Mouse (Mus musculus) B cell, adult 2 months (primary cell): ENCODE results near the gene Ypel4.
A peak's percentile ranks its signal among the peaks of the same experiment; 100 is the strongest.

Experiments used
- DNase-seq, 2 experiments: peaks; one replicate each; pipeline ENCODE4 v3.0.0; 2022

Gene Ypel4

DNA sequence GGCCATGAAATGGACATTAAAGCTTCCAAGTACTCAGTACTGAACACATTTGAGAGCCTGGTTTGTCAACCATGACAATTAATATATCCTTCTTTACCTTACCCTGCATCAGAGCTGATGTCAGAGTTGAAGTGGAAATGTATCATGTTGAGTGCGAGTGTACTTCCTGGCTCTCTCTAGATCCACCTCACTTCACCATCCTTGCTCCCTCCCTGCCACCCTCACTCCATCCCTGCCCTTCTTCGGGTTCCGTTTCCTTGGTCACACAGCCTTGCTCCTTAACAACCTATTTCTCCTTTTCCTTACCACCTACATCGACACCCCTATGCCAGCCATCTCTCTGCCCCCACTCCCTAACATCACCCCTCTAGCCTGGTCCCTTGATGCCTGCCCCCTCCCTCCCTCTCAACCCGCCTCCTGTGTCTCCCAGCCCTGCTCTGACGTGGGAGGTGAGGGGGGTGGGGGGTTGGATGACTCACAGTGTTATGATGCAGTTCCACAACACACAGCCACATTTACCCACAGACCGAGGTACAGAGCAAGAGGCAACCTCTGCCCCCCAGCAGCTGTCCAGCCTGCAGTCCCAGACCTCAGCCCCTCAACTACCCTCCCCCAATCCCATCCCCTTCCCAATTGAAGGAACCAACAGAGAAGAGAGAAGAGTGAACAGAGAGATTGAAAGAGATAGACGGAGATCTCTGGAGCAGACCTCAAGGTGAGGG is at the start of gene Ypel4:
TSS of gene Ypel4 (plus strand) at position 480 of the 722 bp plus-strand sequence.
- peak; percentile 63 to 74 for DNase-seq

DNA sequence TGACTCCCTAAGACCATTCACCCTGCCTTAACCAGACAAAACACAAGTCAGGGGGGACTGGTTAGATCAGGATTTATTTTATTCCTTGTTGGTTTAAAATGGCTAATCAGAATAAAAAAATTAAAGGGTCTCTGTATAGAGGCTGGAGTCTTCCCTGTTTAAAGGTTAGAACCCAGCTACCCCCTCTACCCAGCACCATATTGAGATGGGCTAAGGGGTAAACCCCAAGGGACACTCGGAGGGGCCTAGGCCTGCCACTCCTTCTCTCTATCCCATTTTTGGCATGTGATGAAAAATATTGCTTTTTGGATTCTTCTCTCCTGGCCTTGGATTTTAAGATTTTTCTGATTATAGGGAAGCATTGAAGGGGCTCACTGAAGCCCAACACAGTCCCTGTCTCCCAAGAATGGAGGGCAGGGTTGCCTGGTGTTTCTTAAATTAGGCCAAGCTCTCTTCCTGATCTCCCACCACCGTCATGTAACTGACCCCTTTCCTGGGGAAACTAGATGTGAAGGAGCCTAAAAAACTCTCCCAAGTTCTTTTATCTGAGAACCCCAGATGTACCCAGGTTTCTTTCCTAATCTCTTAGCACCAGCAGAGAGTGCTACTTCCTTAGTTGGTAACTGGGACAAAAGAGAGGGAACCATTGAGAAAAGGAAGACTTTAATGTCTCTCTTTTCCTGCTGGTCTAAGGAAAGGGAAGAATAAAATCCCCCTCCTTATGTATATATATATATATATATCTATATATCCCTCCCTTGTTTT is 45.6 kb upstream of the Ypel4 start:
- DNase-seq, result no peak

DNA sequence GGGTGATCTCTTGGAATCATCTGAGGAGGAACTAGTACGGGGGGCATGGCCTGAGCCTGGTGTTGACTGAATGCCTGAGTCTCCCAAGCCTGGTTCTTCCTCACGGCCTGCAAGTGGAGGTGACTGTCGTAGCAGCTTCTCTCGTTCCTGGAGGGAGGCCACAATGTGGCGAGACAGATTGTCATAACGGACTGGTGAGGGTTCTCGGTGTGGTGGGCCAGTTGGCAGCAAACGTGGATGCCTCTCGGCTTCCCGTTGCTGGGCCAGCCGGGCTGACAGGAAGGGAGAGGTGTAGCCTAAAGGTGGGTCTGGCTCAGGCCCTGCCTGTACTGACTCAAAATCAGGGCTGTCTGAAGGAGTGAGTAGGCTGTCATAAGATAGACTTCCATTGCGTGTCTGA is 43.8 kb upstream of the Ypel4 start:
- no peak for DNase-seq

DNA sequence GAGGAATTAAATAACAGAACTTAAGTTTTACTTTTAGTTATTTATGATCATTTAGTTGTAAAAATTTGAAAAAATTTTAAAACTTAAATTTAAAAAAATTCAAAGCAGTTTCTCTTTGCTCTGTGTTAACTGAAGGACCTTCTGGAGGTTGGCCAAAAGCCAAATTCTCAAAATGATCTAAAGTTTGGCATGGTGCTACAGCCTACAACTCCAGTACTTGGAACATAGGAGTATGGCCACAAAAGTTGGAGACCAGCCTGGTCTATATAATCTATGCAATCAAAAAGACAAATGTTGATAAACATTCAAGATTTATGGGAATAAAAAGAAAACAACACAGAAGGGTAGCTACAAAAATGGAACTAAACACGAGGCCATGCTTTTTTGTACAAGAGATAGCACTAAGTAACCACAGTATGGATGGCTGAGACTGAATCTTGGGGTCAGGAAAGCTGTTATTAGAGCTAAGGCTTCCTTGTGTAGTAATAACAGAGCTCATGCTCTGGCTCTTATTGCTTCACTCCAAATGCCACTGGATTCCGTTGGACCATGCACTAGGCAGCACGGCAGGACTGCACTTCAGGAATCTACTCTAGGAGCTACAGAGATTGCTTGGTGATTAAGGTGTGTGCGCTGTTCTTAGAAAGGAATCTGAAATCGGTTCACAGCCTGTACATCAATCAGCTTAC is 38.7 kb upstream of the Ypel4 start:
- no peak for DNase-seq

DNA sequence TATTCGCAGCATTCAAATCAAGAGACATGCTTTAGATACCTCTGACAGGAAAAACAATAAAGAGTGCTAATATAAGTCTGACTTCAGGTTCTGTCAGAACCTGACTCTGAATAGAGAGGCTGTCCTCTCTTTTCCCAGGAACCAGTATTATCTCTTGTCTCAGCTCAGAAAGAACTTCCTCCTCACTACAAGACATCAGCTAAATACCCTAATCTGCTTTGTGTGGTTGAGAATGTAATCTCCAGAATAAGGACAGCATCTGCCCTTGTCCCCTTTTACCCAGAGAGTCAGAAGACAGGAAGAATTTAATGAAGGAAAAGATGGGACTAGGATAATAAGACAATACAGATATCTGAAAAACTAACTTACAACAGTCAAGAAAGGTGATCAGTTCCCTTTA is 30.4 kb upstream of the Ypel4 start:
- DNase-seq, result no peak

DNA sequence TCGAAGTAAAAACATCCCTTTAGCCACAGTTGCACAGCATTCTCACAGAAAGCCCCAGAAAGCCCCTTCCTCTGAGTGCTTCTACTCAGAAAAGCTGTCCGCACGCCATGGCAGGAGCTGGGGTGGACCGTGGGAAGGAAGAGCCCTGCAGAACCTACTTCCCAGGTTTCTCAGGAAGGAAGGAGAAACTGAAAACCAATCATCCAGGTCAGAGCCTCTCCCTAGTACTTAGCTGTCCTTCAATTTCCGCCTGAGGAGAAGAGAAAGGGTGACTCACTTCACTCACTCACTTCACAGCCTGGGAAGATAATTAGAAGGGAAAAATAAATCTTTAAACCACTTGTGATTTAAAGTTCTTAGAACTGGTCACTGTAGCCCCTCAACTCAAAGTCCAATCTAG is 29.5 kb upstream of the Ypel4 start:
- DNase-seq, result no peak

DNA sequence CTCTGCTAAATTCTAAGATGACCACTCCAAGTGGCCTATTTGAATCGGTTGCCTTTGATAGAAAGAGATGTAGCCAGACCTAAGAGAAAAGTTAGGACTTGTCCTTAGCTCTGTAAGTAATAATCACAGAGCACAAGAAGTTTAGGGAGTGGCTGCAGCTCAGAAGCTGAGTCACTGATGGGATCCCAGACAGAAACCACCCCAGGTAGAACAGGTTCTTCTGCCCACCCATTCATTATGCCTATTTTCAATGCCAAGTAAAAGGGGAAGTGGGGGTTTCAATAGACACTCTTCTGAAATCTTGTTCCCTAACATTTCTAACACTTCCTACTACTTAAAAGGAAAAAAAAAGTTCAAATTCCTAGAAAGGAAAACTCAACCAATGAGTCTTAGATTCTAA is 28.6 kb upstream of the Ypel4 start:
- no peak for DNase-seq

DNA sequence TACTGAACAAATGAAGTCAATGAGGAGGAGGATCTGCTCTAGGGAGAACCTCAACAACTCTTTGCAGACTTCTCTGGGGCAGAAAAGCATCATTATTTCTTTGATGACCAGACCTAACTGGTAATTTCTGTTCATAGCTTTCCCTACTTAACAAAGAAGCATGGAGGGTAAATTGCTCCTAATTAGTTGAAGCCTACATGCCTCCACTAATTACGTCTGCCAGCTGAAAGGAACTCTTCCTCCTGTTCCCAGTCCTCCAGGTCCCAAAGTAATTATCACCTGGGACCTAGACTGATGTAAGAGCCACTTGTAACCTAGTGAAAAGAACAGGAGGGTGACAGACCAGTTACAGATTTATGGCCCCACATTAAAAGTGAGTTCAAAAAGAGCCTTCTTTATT is 26.3 kb upstream of the Ypel4 start:
- DNase-seq, result no peak

DNA sequence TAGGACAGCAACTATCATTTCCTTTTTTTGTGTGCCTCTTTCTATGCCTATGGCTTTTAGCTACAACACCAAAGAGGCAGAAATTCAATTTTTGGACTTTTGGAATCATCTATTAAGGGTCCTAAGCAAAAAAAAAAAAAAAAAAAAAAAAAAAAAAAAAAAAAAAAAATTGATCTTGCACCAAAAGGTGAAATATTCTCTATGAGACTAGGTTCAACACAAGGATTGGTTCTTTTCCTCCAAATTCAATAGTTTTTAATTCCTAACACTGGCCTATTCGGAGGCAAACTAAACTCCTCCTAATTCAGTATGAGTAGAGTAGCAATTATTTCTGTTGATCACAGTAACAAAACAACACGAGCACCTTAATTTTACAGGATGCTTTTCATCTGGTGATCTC is 22.0 kb upstream of the Ypel4 start:
- no peak for DNase-seq

DNA sequence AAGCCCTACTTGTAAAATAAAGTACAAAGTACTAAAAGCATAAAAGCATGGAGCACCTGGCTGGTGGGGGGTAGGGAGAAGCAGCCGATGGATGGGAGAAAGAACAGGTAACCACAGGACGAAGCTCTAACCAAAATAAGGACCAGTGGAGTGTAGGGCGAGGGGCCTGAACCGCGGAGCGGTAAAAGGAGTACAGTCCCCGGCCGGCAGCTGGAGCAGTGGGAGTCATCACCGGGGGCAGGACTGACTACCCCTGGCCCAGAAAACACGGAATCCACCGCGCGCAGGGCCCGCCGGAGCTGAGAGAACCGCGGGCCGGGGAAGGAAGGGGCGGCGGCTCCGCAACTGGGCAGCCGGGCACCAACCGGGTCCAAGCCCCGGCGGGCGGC is 19.4 kb upstream of the Ypel4 start:
- DNase-seq, result no peak

DNA sequence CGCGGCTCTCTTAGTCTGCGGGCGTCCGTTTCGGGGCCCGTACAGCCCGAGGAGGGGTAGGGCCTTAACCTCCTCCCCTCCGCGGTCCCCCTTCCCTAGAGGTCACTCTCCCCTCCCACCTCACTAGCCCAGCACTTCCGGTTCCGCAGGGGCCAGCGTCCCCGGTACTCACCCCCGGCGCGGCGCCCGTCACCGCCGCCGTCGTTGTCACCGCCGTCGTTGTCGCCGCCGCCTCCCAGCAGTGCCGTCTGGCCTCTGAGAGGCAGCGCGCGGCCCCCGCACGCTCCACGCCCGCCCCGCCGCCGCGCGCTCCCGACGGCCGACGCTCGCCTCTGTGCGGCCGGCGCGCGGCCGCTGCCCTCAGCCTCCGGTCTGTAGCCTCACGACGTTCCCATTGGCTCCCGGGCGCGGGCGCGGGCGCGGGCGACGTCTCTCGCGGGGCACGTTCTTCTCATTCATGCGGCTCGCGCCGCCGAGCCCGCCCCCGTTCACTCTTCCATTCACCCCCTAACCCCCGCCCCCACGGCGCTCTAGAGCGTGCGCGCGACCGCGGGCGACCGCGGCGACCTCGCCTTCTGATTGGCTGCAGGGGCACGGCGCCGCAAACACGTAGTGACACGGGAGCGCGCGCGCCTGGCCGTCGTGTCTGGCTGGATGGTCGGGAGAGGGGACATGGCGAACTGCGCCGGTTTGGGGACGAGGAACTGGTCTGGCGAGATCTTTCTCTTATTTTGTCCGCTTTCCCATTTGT is 18.9 kb upstream of the Ypel4 start, which contains the start of gene Zdhhc5:
TSS of gene Zdhhc5 (minus strand) at position 370 of the 751 bp plus-strand sequence.
- peak; percentile 99 to 100 for DNase-seq

DNA sequence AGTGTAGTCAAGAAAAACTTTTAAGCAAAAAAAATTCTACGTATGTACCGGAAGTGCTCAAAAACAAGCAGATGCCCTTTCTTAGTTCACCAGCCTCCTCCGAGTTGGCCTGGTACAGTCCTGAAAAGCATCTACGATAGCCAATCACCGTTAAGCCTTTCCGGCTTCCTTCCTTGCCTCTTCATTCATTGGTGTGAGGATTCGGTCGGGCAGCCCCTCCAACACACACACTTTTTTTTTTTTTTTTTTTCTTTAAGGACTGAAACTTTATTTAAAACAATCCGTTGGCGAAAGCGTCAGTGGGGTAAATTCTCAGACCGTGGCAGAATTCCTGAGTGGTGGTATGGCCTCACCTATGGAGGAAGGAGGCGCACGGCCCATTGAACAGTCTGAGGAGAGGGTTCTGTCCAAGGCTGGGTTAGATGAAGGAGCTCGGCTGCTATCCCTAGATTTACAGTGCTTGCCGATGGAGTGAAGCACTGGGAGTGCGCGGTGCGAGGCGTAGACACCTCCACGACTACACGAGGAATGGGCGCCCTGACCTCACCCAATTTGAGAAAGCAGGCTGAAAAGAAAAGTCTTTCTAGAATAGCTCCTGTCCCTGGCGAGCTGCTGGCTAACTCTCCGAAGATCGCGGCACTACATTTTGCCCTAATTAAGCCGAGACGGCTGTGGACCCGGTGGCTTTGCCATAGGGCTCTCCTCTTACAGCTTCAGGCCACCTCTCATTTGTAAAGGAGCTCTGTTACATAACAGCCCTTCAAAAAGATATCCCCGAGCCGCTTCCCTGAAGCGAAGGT is 18.1 kb upstream of the Ypel4 start:
- peak in 1 of 2 experiments; percentile 73 for DNase-seq

DNA sequence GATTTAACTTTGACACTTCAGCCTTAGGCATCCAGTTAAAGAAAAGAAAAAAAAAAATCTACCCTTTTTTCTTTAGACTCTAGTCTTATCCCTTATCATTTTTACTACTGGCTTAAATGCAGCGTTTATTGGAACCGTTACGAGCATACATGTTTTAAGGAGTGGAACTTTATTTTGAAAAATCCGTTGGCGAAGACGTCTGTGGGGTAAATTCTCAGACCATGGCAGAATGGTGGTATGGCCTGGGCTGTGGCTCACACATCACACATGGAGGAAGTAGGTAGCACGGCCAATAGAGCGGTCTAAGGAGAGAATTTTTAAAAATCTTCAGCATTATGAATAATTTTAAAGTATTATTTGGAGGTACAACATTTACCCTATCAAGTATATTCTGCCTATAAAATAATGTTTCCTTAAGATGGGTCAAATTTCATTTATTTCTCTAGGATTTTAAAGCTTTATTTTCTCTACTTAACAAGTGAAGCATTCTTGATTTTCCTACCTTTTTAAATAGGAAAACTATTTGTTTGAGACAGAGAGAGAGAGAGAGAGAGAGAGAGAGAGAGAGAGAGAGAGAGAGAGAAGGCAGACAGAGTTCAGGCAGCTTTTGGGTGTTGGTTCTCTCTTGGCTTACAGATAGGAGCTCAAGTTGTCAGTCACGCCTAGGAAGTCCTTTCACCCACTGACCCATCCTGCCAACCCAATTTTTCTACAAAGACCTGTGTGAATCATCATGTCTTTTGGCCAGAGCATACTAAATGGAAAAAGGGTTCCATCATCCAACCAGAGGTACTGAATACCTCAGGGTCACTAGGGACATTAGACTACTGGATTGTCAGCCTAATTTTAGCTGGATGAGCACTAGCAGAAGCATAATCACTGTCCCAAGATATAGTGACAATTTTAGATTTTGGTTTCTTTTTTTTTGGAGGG is 17.2 kb upstream of the Ypel4 start:
- peak; percentile 15 to 22 for DNase-seq

DNA sequence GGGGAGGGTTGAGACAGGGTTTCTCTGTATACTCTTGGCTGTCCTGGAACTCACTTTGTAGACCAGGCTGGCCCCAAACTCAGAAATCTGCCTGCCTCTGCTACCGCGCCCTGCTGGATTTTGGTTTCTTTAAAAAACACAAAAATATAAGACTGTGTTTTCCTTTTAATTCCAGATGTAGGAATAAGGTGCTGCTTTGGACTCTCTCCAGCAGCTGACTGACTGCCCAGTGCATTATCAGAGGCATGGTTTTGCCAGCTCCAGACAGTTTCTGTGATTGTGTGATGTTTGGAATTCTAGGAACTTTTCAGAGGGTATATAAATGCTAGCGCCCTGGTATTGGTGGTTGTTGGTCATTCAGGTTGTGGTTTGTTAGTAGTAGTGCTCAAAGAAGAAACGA is 16.5 kb upstream of the Ypel4 start:
- no peak for DNase-seq

DNA sequence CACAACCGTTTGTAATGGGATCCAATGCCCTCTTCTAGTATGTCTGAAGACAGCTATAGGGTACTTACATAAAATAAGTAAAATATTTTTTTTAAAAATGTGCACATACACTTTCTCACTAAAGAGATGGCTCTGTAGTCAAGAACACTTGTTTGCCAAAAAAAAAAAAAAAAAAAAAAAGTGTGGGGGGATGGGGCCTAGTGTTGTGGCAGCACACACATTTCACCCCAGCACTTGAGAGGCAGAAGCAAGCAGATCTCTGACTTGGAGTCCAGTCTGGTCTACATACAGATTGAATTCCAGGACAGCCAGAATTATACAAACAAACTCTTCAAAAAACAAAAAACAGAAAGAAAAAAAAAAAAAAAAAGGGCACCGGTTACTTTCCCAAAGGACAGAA is 13.1 kb upstream of the Ypel4 start:
- DNase-seq, result no peak

DNA sequence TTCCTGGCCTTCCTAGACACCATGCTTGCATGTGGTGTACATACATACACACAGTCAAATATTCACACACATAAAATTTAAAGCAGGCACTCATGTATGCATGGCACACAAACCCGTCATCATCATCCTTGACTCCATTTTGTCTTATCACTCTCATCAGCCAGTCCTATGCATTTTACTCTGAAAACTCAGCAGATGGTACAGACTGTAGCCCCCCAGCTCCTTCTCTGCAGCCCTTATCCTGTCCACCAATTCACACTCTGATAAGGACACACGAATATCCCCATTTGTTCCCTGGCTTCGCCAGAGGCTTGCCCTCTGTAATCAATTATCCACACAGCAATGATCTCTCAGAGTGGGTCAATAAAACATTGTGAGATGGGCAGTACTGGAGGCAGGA is 12.7 kb upstream of the Ypel4 start:
- no peak for DNase-seq

DNA sequence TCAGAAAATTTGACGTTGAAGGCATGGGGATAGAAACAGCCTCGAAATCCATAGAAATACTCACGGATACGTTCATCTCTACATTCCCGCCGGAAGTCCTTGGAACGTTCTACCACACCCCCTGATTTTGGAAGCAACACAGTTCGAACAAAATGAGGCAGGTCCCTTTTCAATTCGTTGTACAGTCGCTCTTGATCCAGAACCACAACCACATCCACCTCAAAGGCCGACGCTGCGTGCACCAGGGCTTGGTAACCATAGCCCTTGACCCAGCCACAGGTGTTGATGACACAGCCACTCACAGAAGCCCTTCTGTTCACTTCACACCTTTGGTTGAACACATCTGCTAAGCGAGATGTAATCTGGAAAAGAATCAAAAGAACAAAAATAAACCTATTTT is 10.0 kb upstream of the Ypel4 start:
- DNase-seq, result no peak

DNA sequence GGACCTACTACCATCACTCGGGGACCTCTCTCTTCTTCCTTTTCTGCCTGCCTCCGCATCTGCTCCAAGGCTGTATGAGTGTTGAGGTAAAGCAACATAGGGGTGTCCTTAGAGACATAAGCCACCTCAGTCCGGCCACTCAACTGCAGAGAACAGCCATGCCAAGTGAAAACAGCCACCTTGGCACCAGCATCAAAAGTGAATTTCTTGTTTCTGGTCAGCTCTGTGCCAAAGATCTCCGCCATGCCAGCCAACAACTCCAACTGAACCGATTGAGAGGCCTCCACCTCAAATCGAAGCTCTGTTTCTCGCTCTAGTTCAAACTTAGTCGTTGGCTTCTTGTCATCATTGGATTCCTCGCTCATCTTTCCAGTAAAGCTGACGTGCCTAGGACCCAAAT is 8.1 kb upstream of the Ypel4 start:
- DNase-seq, result no peak

DNA sequence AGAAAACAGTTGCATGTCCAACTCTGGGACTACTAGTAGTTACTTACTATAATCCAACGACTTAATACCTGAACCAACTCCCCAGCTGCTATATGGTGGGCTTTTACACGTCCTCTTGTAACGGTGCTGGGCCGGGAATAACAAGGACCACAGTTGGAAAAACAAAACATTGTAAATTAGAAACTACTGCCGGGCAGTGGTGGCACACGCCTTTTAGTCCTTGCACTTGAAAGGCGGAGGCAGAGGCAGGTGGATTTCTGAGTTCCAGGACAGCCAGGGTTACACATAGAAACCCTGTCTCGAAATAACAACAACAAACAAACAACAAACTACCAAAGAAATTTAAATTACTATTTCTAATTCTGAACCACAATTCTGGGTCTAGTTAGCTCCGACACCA is 7.1 kb upstream of the Ypel4 start:
- DNase-seq, result peak in 1 of 2 experiments; percentile 10

DNA sequence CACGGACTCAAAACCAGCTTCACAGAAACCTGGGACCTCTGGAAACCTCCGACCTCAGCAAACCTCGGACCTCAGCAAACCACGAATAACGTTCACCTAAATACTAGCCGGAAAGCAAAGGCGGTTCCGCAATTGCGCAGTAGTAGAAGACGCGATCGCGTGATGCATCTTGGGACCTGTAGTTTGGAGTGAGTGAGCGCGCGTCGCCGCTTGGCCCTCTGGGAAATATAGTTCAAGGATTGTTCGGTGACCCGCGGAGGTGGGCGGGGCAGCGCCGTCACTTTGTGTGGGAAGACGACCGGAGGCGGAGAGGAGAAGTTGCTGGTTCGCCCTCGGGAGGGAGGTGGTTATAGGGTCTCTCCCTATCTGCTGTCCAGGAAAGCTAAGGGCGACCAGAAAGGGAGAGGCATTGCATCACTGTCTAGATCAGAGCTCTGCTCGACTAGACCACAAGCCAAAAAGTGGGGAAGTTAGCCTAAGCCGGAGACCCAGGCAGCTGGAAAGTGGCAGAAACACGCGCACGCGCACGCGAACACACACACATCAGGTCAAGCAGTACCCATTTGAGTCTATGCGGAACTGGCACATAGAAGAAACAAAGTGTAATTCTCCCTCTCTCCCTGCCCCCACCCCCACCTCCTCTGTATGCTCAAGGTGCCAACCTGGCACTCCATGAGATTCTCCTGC is 6.5 kb upstream of the Ypel4 start, which contains the start of gene Clp1:
TSS of gene Clp1 (minus strand) at position 179 of the 687 bp plus-strand sequence.
- DNase-seq, result peak; percentile 95 to 96
